Mouse (Mus musculus): ENCODE measurements around the gene Sirt5. TPM values are rescaled to one million over a fixed set of nuclear protein-coding genes. Genes with fewer than 3 reads are reported as not detected.

Sirt5 gene
- total RNA-seq, 4 experiments from 2014 or later: 20.4 to 24.4 (median 21.4) TPM

DNA sequence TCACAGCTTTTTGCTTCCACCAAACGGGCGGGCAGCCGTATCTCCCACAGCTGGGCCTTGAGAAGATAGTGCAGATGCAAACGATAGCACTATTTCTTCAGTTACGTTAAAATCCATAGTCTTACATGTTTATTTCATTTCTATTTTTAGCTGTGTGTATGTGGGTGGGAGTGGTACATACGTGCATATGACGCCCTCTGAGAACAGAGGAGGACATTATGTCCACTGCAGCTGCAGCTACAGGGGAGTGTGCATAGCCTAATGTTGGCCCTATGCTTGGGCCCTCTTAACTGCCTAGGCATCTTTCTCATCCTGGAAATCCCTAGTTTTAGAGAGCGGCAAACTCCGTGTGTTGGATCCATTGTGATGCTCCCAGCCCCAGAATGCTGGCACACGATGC, 8.9 kb downstream of the Sirt5 start:
- DNase-seq (ENCODE audit: low spot score in 2 of 2): no peak

DNA sequence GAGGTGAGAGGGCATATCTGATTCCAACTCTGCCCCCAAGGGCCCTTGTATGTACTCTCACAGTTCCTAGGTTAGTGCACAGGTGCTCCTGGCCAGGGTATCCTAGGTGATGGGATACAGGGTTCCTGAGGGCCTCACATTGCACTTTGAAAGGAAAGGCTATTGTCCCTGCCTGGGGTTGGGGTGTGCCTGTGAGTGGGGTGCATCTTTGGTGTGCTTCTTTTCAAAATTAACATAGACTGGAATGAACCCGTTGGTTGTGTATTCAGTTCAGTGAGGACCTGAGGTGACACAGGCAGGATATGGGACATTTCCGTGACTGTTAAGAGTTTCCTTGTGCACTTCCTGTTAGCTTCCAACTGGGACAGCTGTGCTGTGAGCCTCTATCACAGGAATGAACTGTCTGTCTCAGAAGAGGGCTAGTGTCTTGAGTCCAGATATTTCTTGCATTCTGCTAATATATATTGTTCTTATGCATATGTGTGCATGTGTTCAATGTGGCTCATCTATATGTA, 9.7 kb downstream of the Sirt5 start:
- DNase-seq (ENCODE audit: low spot score in 2 of 2): no peak

DNA sequence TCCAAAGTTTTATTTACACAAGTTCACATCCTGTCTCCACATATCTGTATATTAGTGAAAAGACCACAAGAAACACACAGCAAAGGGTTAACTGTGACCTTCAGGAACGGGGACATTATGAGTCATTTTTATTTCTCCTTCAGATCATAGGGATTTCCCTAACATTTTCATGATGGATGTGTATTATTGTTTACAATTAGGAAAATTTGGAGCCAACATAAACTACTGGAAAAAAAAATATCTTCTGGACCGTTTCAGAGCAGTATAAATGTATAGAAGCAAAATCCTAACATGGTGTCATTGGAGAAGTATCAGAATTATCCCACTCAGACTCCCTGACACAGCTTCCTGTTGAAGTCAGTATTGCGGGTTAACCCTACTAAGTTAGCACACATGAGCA, 14.7 kb downstream of the Sirt5 start:
- no peak for DNase-seq (ENCODE audit: low spot score in 2 of 2)

DNA sequence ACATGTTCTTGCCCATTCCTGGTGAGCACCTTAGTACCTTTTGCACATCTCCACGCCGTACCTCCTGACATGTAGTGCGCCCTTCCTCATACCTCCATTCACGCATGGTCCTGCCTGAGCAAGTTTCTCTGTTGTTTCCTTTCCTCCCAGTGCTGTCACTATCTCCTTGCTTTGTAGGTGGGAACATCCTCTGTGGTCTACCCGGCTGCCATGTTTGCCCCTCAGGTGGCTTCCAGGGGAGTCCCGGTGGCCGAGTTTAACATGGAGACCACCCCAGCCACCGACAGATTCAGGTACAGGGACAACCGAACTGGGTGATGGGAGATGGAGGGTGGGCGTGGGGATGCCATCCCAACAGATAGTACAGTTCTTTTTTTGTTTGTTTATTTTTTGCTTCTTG, 20.0 kb downstream of the Sirt5 start:
- no peak for DNase-seq (ENCODE audit: low spot score in 2 of 2)

DNA sequence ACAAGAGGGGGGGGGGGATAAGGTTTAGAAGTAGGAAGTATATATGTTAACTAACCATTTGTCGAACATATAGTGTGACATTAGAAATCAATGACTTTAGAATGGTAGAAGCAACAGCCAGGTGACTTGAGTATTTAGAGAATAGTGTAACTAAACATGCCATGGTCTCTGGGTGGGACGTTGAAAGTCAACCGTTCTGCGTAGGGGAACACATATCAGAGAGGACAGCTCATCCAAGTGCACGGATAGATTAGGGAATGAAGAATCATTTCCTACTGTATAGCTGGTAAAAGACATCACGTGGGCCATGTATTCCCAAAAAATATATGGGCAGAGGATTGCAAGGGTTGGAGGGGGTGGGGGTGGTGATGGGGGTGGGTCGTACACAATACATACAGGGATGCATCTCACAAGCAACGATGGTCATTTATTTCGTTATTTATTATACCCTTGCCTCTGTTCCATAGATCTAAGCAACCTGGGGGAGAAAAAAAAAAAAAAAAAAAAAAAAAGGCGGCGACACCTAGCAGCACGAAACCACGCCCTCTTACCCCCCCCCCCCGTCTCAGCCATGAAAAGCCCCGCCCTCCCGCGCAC, 32.5 kb downstream of the Sirt5 start:
- DNase-seq (ENCODE audit: low spot score in 2 of 2): no peak

DNA sequence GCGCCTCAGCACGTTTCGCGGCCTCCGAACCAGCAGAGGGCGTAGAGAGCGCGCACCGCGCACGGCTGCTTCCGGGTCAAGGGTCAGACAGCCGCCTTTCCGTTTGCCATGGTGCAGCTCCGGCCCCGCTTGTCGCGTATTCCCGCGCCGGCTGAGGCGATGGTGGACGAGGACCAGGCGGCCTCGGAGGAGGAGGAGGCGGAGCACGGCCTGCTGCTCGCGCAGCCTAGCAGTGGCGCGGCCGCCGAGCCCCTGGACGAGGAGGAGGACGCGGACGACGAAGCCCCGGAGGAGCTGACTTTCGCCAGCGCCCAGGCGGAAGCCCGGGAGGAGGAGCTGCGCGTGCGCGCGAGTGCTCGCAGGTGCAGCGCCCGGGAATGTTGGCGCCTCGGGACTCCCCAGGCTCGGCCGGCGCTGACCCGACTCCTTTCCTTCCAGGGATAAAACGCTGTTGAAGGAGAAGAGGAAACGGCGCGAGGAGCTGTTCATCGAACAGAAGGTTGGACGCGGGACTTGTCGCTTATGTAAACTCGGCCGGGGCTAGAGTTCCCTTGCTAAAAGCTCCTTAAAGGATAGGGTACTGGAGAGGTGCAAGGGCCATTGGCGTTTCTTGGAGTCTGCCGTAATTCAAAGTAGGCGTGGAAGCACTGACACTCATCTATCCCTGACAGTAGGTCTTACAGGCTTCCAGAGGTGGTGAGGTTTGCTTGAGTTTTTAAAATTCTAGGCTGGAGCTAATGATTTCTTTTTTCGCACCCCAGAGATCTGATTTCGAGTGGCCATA, 33.2 kb downstream of the Sirt5 start, which contains the start of gene Nol7:
Gene Nol7, plus strand, starts transcription at position 94 of the 784 bp plus-strand sequence.
- DNase-seq (ENCODE audit: low spot score in 2 of 2): peak; percentile 90 to 98

DNA sequence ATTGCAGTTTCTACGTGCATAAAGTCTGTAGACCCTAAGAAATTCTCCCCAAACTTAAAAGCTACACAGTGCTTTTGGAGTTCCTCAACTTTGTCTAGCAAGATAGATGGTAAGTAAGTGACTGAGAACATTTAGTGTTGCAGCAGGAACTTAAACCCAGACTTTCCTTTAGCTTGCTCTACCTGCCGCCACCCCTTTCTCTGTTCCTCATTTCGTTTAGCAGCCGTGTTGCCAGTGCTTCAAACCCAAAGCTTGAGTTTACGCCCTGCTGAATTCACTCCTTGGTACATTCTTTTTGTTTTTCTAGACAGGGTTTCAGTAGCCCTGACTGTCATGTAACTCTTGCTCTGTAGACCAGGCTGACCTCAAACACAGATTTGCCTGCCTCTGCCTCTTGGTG, 34.3 kb downstream of the Sirt5 start:
- no peak for DNase-seq (ENCODE audit: low spot score in 2 of 2)

DNA sequence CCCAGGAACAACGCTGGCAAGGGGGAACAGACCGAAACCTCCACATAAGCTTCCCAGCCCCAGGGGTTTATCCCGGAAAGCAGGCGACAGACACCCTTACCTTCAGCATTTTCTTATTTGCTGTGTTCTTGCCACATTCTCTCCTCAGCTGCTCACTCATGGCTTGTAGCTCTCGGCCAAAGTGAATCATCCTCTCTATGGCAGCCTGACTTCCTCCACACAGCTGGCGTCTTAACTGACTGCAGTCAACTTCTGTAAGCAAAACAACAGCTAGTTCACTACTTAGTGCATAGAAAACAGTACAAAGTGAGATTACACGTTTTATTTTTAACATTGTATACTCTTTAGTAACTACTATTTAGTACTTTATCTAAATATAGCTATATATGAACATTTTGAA, 47.0 kb downstream of the Sirt5 start:
- no peak for DNase-seq (ENCODE audit: low spot score in 2 of 2)

DNA sequence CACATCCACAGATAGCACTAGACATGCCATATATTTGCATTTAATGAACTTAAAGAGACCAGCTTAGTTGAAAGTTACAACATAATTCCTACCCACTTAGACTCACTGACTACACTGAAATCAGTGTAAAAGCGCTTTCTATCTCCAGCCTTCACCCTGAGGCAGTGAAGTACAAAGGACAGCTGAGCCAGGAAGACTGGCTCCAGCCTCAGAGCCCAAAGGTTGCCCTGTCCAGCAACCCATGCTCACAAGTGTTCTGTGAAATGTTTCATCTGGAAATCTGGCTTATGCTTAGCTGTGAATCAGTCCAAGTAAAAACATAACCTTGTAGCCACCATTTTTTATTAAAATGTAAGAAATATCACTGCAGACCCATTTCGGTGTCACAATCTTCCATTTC, 48.3 kb downstream of the Sirt5 start:
- no peak for DNase-seq (ENCODE audit: low spot score in 2 of 2)

DNA sequence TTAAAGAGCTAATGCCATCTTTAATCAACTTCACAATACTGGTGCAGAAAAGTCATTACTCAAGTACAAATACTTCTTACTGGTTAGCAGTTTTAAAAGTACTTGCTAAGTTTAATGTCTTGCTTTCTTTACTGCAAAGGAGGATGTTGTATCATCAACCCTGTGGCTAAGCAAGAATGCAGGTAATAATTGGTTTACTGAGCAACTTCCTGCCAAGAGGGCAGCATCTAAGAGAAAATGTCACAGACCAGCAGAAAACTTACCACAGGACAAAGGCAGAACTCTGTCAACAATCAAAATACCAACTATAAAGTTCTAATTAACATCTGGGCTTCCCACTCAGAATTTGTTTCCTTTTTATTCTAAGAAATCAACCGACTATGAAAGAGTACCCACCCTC, 50.0 kb downstream of the Sirt5 start:
- DNase-seq (ENCODE audit: low spot score in 2 of 2): no peak

DNA sequence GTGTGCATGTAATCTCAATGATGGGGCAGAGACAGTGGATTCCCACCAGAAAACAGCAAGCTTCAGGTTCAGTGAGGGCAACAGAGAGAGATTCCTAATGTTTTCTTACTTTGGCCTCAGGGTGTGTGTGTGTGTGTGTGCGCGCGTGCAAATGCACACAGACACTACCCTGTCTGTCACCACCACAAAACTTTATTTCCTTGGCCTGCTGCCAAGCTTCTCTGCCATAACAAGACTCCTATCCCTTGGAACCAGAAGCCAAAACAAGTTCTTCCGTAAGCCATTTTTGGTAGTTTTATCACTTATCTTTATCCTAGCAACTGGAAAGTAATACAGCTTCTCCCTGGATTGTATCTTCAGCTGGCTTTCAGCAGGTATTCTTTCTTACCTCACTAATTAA, 63.1 kb downstream of the Sirt5 start:
- DNase-seq (ENCODE audit: low spot score in 2 of 2): no peak

DNA sequence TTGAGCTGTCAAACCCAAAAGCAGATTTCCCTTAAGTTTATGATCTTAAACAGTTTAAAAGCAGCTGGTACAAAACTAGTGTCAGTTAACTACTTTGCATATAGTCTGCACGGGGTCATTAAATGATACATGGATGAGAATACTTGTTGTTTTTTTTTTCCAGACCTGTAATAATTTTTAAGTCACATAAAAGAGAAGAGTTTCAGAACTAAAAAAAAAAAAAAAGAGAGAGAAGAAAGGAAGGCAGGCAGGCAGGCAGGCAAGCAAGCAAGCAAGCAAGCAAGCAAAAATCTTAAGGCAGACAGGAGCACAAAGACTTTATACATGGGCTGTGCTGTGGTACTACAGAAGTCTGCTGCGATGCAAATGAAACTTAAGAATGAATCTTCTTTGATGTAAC, 68.1 kb downstream of the Sirt5 start:
- DNase-seq (ENCODE audit: low spot score in 2 of 2): no peak

DNA sequence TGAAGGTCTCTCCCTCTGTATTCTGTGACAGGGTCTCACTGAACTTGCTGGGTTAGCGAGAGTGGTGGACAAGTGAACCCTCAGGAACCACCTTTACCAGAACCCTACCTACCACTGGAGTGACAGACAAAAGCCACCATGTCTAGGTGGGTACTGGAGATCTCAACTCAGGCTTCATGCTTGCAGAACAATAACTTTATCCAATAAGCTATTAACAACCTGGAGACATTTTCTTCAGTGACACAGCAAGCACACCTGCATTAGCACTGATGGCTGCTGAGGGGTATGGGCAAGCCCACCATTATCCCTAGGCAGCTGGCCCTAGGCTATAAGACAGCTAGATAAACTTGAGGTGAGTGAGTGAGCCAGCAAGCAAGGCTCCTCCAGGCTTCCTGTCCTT, 75.1 kb downstream of the Sirt5 start:
- DNase-seq (ENCODE audit: low spot score in 2 of 2): no peak

DNA sequence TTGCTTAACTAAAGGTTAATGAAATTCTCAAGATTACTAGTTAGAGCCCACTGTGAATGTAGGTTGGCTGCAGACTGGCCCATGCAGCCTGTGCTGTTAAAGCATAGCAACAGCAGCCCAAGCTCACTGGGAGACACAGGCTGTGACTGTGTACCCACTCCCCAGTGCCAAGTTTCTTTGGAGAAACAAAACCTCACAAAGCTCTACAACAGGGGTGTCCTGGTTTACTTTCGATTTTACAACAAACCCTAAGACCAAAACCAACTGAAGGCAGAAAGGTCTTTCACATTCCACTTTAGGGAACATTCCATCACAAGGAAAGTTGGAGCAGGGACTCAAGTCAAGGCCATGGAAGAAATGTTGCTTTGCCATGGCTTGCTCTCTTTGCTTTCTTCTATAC, 77.3 kb downstream of the Sirt5 start:
- no peak for DNase-seq (ENCODE audit: low spot score in 2 of 2)

DNA sequence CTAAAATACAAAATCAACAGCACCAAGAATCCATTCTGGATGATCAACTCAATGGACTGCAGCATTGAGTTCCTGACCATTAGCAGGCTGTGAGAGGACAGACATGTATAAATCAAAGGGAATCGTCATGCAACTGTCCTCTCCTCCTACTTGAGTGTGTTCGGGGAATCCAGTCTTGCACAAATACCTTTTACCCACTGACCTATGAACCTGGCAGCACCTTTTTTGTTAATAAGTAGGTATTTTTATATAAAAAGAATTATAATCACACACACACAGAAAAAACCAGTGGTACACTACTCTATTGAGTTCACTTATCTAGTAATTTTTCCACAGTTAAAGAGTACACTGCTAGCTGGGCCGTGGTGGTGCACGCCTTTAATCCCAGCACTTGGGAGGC, 78.4 kb downstream of the Sirt5 start:
- no peak for DNase-seq (ENCODE audit: low spot score in 2 of 2)

DNA sequence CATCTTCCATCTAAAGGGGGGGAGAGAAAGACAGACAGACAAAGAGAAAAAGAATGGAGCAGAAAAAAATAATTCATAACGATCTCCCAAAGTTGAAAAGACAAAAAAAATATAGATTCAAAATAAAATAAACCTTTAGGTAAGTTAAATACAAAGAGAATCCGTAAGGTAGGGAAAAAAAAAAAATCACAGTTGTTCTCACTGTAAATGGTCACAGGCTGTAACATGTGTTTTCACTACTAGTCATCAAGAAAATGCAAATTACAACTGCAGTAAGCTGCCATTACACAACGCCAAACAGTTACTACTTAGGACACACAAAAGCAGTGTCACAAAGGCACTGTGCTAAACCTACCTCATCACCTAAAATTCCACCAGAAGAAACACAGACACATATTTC, 79.4 kb downstream of the Sirt5 start:
- no peak for DNase-seq (ENCODE audit: low spot score in 2 of 2)

Other genes with a start within 250 kb of the Sirt5 start
- gene Tbc1d7, start 194.0 kb upstream of the Sirt5 start, total RNA-seq (2022): 10 to 100 TPM; 25.2 to 28.3 (median 26.1) TPM
- 10 to 100 TPM; 71.5 to 88.4 (median 78.8) TPM for gene Gfod1, start 61.3 kb upstream of the Sirt5 start, total RNA-seq (2022)
- gene Nol7, start 32.9 kb downstream of the Sirt5 start, total RNA-seq (2022): 10 to 100 TPM; 66.6 to 74.0 (median 69.4) TPM
- gene Ranbp9, start 115.8 kb downstream of the Sirt5 start, total RNA-seq (2022): 100 to 1,000 TPM in 2 of 4 experiments, 10 to 100 TPM in 2; 89.3 to 109 (median 100) TPM
- 10 to 100 TPM; 16.3 to 19.9 (median 19.1) TPM for gene Mcur1, start 194.7 kb downstream of the Sirt5 start, total RNA-seq (2022)

Data from left cerebral cortex, adult 8-10 months (tissue).